Mouse (Mus musculus): ENCODE measurements at regions not wholly inside any gene's neighbourhood (a gene's known extent, or its start where the extent isn't known, plus 50 kb on each side); places are given as distances from the start of the nearest gene placed in this dataset.
"Not testable (repeated sequence)": the region's sequence is repeated elsewhere in the genome, so short reads cannot be mapped to it uniquely, and the experiment has no call there.

- TF ChIP-seq CTCF (IDR thresholded peaks at IDR 0.05; ENCODE audit: control insufficient read depth, insufficient read depth, insufficient read length), result no peak
- Histone ChIP-seq H3ac (ENCODE audit: control insufficient read depth, insufficient read length, low read depth) (no peak overlapping the region), H3K79me3 (ENCODE audit: low read depth) (no peaks in the 10 kb centered on the region), H3K79me2 (ENCODE audit: control insufficient read depth, insufficient read depth) (no peaks in the 10 kb centered on the region), H3K27me3 (ENCODE audit: control insufficient read depth, insufficient read depth, insufficient read length) (no peaks in the 10 kb centered on the region), H3K4me3 (ENCODE audit: insufficient read depth, poor library complexity, severe bottlenecking) (no peak overlapping the region), H3K36me3 (ENCODE audit: control insufficient read depth, insufficient read depth) (no peaks in the 10 kb centered on the region)
Measured at GRCm38 (mm10) chr10:84296168-84296567, 144.2 kb downstream of the Nuak1 start.

GRCm38 (mm10) chr10:84301561-84301960, 138.8 kb downstream of the Nuak1 start:
- no peaks in the 10 kb centered on the region for H3K79me2 ChIP-seq (ENCODE audit: control insufficient read depth, insufficient read depth)
- no peaks in the 10 kb centered on the region for H3K79me3 ChIP-seq (ENCODE audit: low read depth)
- no peak overlapping the region for H3ac ChIP-seq (ENCODE audit: control insufficient read depth, insufficient read length, low read depth)
- TF ChIP-seq MAX (IDR thresholded peaks at IDR 0.05), result no peak
- no peak for TF ChIP-seq CTCF (IDR thresholded peaks at IDR 0.05; ENCODE audit: control insufficient read depth, insufficient read depth, insufficient read length)
- TF ChIP-seq MYOD1 (IDR thresholded peaks at IDR 0.05; ENCODE audit: control insufficient read depth, insufficient read length, low read depth), result no peak
- TF ChIP-seq CEBPB (IDR thresholded peaks at IDR 0.05; ENCODE audit: low read depth), result no peak
- no peak for TF ChIP-seq MYOG (IDR thresholded peaks at IDR 0.05; ENCODE audit: control insufficient read depth, extremely low read depth, insufficient read length)
- no peak for TF ChIP-seq FOSL1 (IDR thresholded peaks at IDR 0.05; ENCODE audit: insufficient read depth, low read length, poor library complexity, severe bottlenecking)
- TF ChIP-seq USF1 (IDR thresholded peaks at IDR 0.05; ENCODE audit: low read depth), result no peak
- H3K36me3 ChIP-seq (ENCODE audit: control insufficient read depth, insufficient read depth), result no peaks in the 10 kb centered on the region
- H3K4me3 ChIP-seq (ENCODE audit: insufficient read depth, poor library complexity, severe bottlenecking), result no peak overlapping the region
- H3K27me3 ChIP-seq (ENCODE audit: control insufficient read depth, insufficient read depth, insufficient read length), result no peaks in the 10 kb centered on the region

GRCm38 (mm10) chr10:84302821-84303520, 137.4 kb downstream of the Nuak1 start:
- no peaks in the 10 kb centered on the region for H3K79me2 ChIP-seq (ENCODE audit: control insufficient read depth, insufficient read depth)
- H3K79me3 ChIP-seq (ENCODE audit: low read depth), result no peaks in the 10 kb centered on the region
- TF ChIP-seq FOSL1 (IDR thresholded peaks at IDR 0.05; ENCODE audit: insufficient read depth, low read length, poor library complexity, severe bottlenecking), result no peak
- no peak overlapping the region for H3K4me3 ChIP-seq (ENCODE audit: insufficient read depth, poor library complexity, severe bottlenecking)
- H3ac ChIP-seq (ENCODE audit: control insufficient read depth, insufficient read length, low read depth), result no peak overlapping the region
- no peaks in the 10 kb centered on the region for H3K36me3 ChIP-seq (ENCODE audit: control insufficient read depth, insufficient read depth)
- H3K27me3 ChIP-seq (ENCODE audit: control insufficient read depth, insufficient read depth, insufficient read length), result no peaks in the 10 kb centered on the region

GRCm38 (mm10) chr10:84308746-84309145, 131.7 kb downstream of the Nuak1 start:
- H3K36me3 ChIP-seq (ENCODE audit: control insufficient read depth, insufficient read depth); H3K79me2 ChIP-seq (ENCODE audit: control insufficient read depth, insufficient read depth): not testable (repeated sequence)

GRCm38 (mm10) chr10:84310653-84311052, 129.7 kb downstream of the Nuak1 start:
- Histone ChIP-seq H3K79me2 (ENCODE audit: control insufficient read depth, insufficient read depth) (no peaks in the 10 kb centered on the region), H3ac (ENCODE audit: control insufficient read depth, insufficient read length, low read depth) (no peak overlapping the region), H3K27me3 (ENCODE audit: control insufficient read depth, insufficient read depth, insufficient read length) (no peaks in the 10 kb centered on the region), H3K36me3 (ENCODE audit: control insufficient read depth, insufficient read depth) (no peaks in the 10 kb centered on the region), H3K79me3 (ENCODE audit: low read depth) (no peaks in the 10 kb centered on the region), H3K4me3 (ENCODE audit: insufficient read depth, poor library complexity, severe bottlenecking) (no peak overlapping the region)
- TF ChIP-seq FOSL1 (IDR thresholded peaks at IDR 0.05; ENCODE audit: insufficient read depth, low read length, poor library complexity, severe bottlenecking), result no peak
- TF ChIP-seq USF1 (IDR thresholded peaks at IDR 0.05; ENCODE audit: low read depth), result no peak
- TF ChIP-seq MYOD1 (IDR thresholded peaks at IDR 0.05; ENCODE audit: control insufficient read depth, insufficient read length, low read depth), result no peak
- no peak for TF ChIP-seq CEBPB (IDR thresholded peaks at IDR 0.05; ENCODE audit: low read depth)
- TF ChIP-seq MYOG (IDR thresholded peaks at IDR 0.05; ENCODE audit: control insufficient read depth, extremely low read depth, insufficient read length), result no peak
- TF ChIP-seq MAX (IDR thresholded peaks at IDR 0.05), result no peak
- TF ChIP-seq CTCF (IDR thresholded peaks at IDR 0.05; ENCODE audit: control insufficient read depth, insufficient read depth, insufficient read length), result no peak

More at GRCm38 (mm10) chr10:84308746-84309145, 131.7 kb downstream of the Nuak1 start:
- H3K4me3 ChIP-seq (ENCODE audit: insufficient read depth, poor library complexity, severe bottlenecking); H3K79me3 ChIP-seq (ENCODE audit: low read depth); H3K27me3 ChIP-seq (ENCODE audit: control insufficient read depth, insufficient read depth, insufficient read length); H3ac ChIP-seq (ENCODE audit: control insufficient read depth, insufficient read length, low read depth): not testable (repeated sequence)

- H3ac ChIP-seq (ENCODE audit: control insufficient read depth, insufficient read length, low read depth), result no peak overlapping the region
- no peaks in the 10 kb centered on the region for H3K36me3 ChIP-seq (ENCODE audit: control insufficient read depth, insufficient read depth)
- no peak overlapping the region for H3K4me3 ChIP-seq (ENCODE audit: insufficient read depth, poor library complexity, severe bottlenecking)
- H3K79me2 ChIP-seq (ENCODE audit: control insufficient read depth, insufficient read depth), result no peaks in the 10 kb centered on the region
- H3K79me3 ChIP-seq (ENCODE audit: low read depth), result no peaks in the 10 kb centered on the region
- TF ChIP-seq MYOG (IDR thresholded peaks at IDR 0.05; ENCODE audit: control insufficient read depth, extremely low read depth, insufficient read length) (no peak), CEBPB (IDR thresholded peaks at IDR 0.05; ENCODE audit: low read depth) (no peak), MAX (IDR thresholded peaks at IDR 0.05) (no peak), FOSL1 (IDR thresholded peaks at IDR 0.05; ENCODE audit: insufficient read depth, low read length, poor library complexity, severe bottlenecking) (no peak), CTCF (IDR thresholded peaks at IDR 0.05; ENCODE audit: control insufficient read depth, insufficient read depth, insufficient read length) (no peak), MYOD1 (IDR thresholded peaks at IDR 0.05; ENCODE audit: control insufficient read depth, insufficient read length, low read depth) (no peak), USF1 (IDR thresholded peaks at IDR 0.05; ENCODE audit: low read depth) (no peak)
- H3K27me3 ChIP-seq (ENCODE audit: control insufficient read depth, insufficient read depth, insufficient read length), result no peaks in the 10 kb centered on the region
Measured at GRCm38 (mm10) chr10:84312656-84313055, 127.7 kb downstream of the Nuak1 start.
